Mouse (Mus musculus) neural tube, embryonic 12.5 days (tissue): ENCODE data around the gene Cacnb2. TPM values are rescaled to one million over a fixed set of nuclear protein-coding genes. Genes with fewer than 3 reads are reported as not detected.

Experiments
- ATAC-seq: fragments of 200-750 bp; cut with Nextera tagmentation; 2 replicates; pipeline ENCODE4 v1.8.0; 2017; ENCODE audit warnings: low read depth, mild to moderate bottlenecking, moderate TSS enrichment, moderate library complexity; ENCODE audit not compliant: low FRiP score
- H3K27ac ChIP-seq: fragments of 300-500 bp; sonication (generic); 2 replicates; pipeline ENCODE4 v1.5.1; 2016
- H3K27me3 ChIP-seq: fragments of 300-500 bp; sonication (generic); replicated peaks from 2 replicates; pipeline ENCODE4 v1.6.1; 2016; ENCODE audit warnings: mild to moderate bottlenecking
- H3K36me3 ChIP-seq: fragments of 300-500 bp; sonication (generic); 2 replicates; pipeline ENCODE4 v1.6.1; 2016; ENCODE audit warnings: mild to moderate bottlenecking
- H3K4me1 ChIP-seq: fragments of 300-500 bp; sonication (generic); 2 replicates; pipeline ENCODE4 v1.6.1; 2016
- H3K4me2 ChIP-seq: fragments of 300-500 bp; sonication (generic); replicated peaks from 2 replicates; pipeline ENCODE4 v1.6.1; 2016; ENCODE audit warnings: mild to moderate bottlenecking
- H3K4me3 ChIP-seq: fragments of 300-500 bp; sonication (generic); 2 replicates; pipeline ENCODE4 v1.5.1; 2016
- H3K9ac ChIP-seq: fragments of 300-500 bp; sonication (generic); 2 replicates; pipeline ENCODE4 v1.6.1; 2016; ENCODE audit warnings: mild to moderate bottlenecking
- H3K9me3 ChIP-seq: fragments of 300-500 bp; sonication (generic); 2 replicates; pipeline ENCODE4 v1.6.1; 2016; ENCODE audit warnings: mild to moderate bottlenecking
- WGBS: fragments of 180-500 bp; shearing (Covaris S2); methylation state at CpG from one replicate; pipeline ENCODE4 v1.1.7; 2016; 5-methylcytosine and 5-hydroxymethylcytosine counted together
- polyA plus RNA-seq: library from polyadenylated mRNA; unstranded; fragments of >200 nt; fragmentation: Nextera tagmentation; extraction: Ambion mirVana; gene quantifications from 2 replicates; pipeline ENCODE4 v1.2.1, GENCODE M21; 2016

Cacnb2 gene
- polyA plus RNA-seq, 1 experiment from 2014 or later: 1.7 TPM

GRCm38 (mm10) chr2:14740359-14740758 lies 137.5 kb downstream of the Cacnb2 start:
- ATAC-seq: peak; percentile 60; the same call in 1 of the 2 replicates
- no peak overlapping the region for H3K9ac ChIP-seq

GRCm38 (mm10) chr2:14744761-14745160 lies 141.9 kb downstream of the Cacnb2 start:
- no peak overlapping the region for H3K4me3 ChIP-seq
- no peak overlapping the region for H3K9ac ChIP-seq
- no peaks in the 10 kb centered on the region for H3K9me3 ChIP-seq
- no peaks in the 10 kb centered on the region for H3K27me3 ChIP-seq
- H3K27ac ChIP-seq: no peak overlapping the region
- WGBS: 94% methylated on average over 1 of the region's 1 CpGs
- no peaks in the 10 kb centered on the region; the same call in none of the 2 replicates for H3K4me1 ChIP-seq
- H3K36me3 ChIP-seq: no peaks in the 10 kb centered on the region
- no peak overlapping the region for H3K4me2 ChIP-seq
- no peak for ATAC-seq

More at GRCm38 (mm10) chr2:14740359-14740758, 137.5 kb downstream of the Cacnb2 start:
- 25% methylated on average over 7 of the region's 7 CpGs for WGBS
- Histone ChIP-seq H3K4me2 (peak overlapping the region; percentile 39), H3K9me3 (no peaks in the 10 kb centered on the region), H3K27me3 (no peaks in the 10 kb centered on the region), H3K4me3 (no peak overlapping the region), H3K36me3 (no peaks in the 10 kb centered on the region), H3K27ac (no peak overlapping the region), H3K4me1 (no peaks in the 10 kb centered on the region; the same call in none of the 2 replicates)

- no peaks in the 10 kb centered on the region for H3K27me3 ChIP-seq
- WGBS: 90% methylated on average over 4 of the region's 4 CpGs
- no peaks in the 10 kb centered on the region for H3K9me3 ChIP-seq
- no peak overlapping the region for H3K27ac ChIP-seq
- no peak overlapping the region for H3K4me2 ChIP-seq
- no peak overlapping the region for H3K9ac ChIP-seq
- no peak overlapping the region for H3K4me3 ChIP-seq
- no peak for ATAC-seq
- no peaks in the 10 kb centered on the region for H3K4me1 ChIP-seq
- no peaks in the 10 kb centered on the region for H3K36me3 ChIP-seq
Observed at GRCm38 (mm10) chr2:14762846-14763245, 160.0 kb downstream of the Cacnb2 start.

- no peak for ATAC-seq
- WGBS: 90% methylated on average over 6 of the region's 6 CpGs
- Histone ChIP-seq H3K9ac (no peak overlapping the region), H3K36me3 (no peaks in the 10 kb centered on the region), H3K4me1 (no peaks in the 10 kb centered on the region), H3K4me3 (no peak overlapping the region), H3K9me3 (no peaks in the 10 kb centered on the region), H3K27me3 (no peaks in the 10 kb centered on the region), H3K4me2 (no peak overlapping the region), H3K27ac (no peak overlapping the region)
Observed at GRCm38 (mm10) chr2:14763931-14764330, 161.0 kb downstream of the Cacnb2 start.

- no peak overlapping the region for H3K27ac ChIP-seq
Observed at GRCm38 (mm10) chr2:14769448-14769847, 166.6 kb downstream of the Cacnb2 start.

GRCm38 (mm10) chr2:14770635-14771034 lies 167.7 kb downstream of the Cacnb2 start:
- Histone ChIP-seq H3K4me2 (no peak overlapping the region), H3K4me1 (no peaks in the 10 kb centered on the region), H3K9me3 (no peaks in the 10 kb centered on the region), H3K27ac (no peak overlapping the region), H3K36me3 (no peaks in the 10 kb centered on the region), H3K4me3 (no peak overlapping the region), H3K9ac (no peak overlapping the region), H3K27me3 (no peaks in the 10 kb centered on the region)
- ATAC-seq: no peak
- WGBS: 86% methylated on average over 4 of the region's 4 CpGs

More at GRCm38 (mm10) chr2:14769448-14769847, 166.6 kb downstream of the Cacnb2 start:
- no peak overlapping the region for H3K4me3 ChIP-seq
- ATAC-seq: no peak
- no peaks in the 10 kb centered on the region for H3K36me3 ChIP-seq
- H3K4me1 ChIP-seq: no peaks in the 10 kb centered on the region
- no peaks in the 10 kb centered on the region for H3K9me3 ChIP-seq
- no peak overlapping the region for H3K4me2 ChIP-seq
- H3K9ac ChIP-seq: no peak overlapping the region
- 93% methylated on average over 1 of the region's 1 CpGs for WGBS
- H3K27me3 ChIP-seq: no peaks in the 10 kb centered on the region

- WGBS: 74% methylated on average over 1 of the region's 1 CpGs
Observed at GRCm38 (mm10) chr2:14774375-14774774, 171.5 kb downstream of the Cacnb2 start.

GRCm38 (mm10) chr2:14774857-14775495 lies 172.1 kb downstream of the Cacnb2 start:
- peak; percentile 65; the same call in 1 of the 2 replicates for ATAC-seq
- H3K27ac ChIP-seq: no peak overlapping the region
- no peaks in the 10 kb centered on the region for H3K4me1 ChIP-seq
- H3K9ac ChIP-seq: no peak overlapping the region
- WGBS: 69% methylated on average over 3 of the region's 3 CpGs
- H3K4me2 ChIP-seq: no peak overlapping the region
- no peaks in the 10 kb centered on the region for H3K9me3 ChIP-seq
- H3K27me3 ChIP-seq: no peaks in the 10 kb centered on the region
- no peak overlapping the region for H3K4me3 ChIP-seq
- no peaks in the 10 kb centered on the region for H3K36me3 ChIP-seq

More at GRCm38 (mm10) chr2:14774375-14774774, 171.5 kb downstream of the Cacnb2 start:
- H3K4me1 ChIP-seq: no peaks in the 10 kb centered on the region
- ATAC-seq: no peak
- no peak overlapping the region for H3K4me2 ChIP-seq
- H3K27me3 ChIP-seq: no peaks in the 10 kb centered on the region
- no peak overlapping the region for H3K9ac ChIP-seq
- H3K27ac ChIP-seq: no peak overlapping the region
- no peaks in the 10 kb centered on the region for H3K9me3 ChIP-seq
- H3K36me3 ChIP-seq: no peaks in the 10 kb centered on the region
- no peak overlapping the region for H3K4me3 ChIP-seq

- WGBS: 93% methylated on average over 2 of the region's 2 CpGs
- no peak overlapping the region for H3K4me2 ChIP-seq
- no peak overlapping the region for H3K4me3 ChIP-seq
- H3K27me3 ChIP-seq: no peaks in the 10 kb centered on the region
- ATAC-seq: no peak
- H3K4me1 ChIP-seq: no peaks in the 10 kb centered on the region
- no peak overlapping the region for H3K27ac ChIP-seq
- H3K36me3 ChIP-seq: no peaks in the 10 kb centered on the region
- no peaks in the 10 kb centered on the region for H3K9me3 ChIP-seq
- H3K9ac ChIP-seq: no peak overlapping the region
Observed at GRCm38 (mm10) chr2:14787983-14788382, 185.1 kb downstream of the Cacnb2 start.

- H3K4me1 ChIP-seq: no peaks in the 10 kb centered on the region
- no peak overlapping the region for H3K9ac ChIP-seq
- no peaks in the 10 kb centered on the region for H3K27me3 ChIP-seq
- peak; percentile 83 for ATAC-seq
- 39% methylated on average over 4 of the region's 4 CpGs for WGBS
- H3K36me3 ChIP-seq: no peaks in the 10 kb centered on the region
- H3K4me3 ChIP-seq: no peak overlapping the region
- no peak overlapping the region for H3K27ac ChIP-seq
- no peak overlapping the region for H3K4me2 ChIP-seq
- no peaks in the 10 kb centered on the region for H3K9me3 ChIP-seq
Observed at GRCm38 (mm10) chr2:14801446-14802046, 198.7 kb downstream of the Cacnb2 start.

- ATAC-seq: no peak
- H3K36me3 ChIP-seq: no peaks in the 10 kb centered on the region
- no peaks in the 10 kb centered on the region for H3K9me3 ChIP-seq
- no peaks in the 10 kb centered on the region for H3K27me3 ChIP-seq
- H3K9ac ChIP-seq: no peak overlapping the region
- peaks cover 7% of the 10 kb centered on the region for H3K4me1 ChIP-seq
- H3K4me3 ChIP-seq: no peak overlapping the region
- no peak overlapping the region for H3K27ac ChIP-seq
- WGBS: 46% methylated on average over 6 of the region's 6 CpGs
- H3K4me2 ChIP-seq: no peak overlapping the region
Observed at GRCm38 (mm10) chr2:14807650-14808347, 204.9 kb downstream of the Cacnb2 start.

- no peak for ATAC-seq
- no peaks in the 10 kb centered on the region for H3K4me1 ChIP-seq
- H3K4me2 ChIP-seq: no peak overlapping the region
- H3K4me3 ChIP-seq: no peak overlapping the region
- no peaks in the 10 kb centered on the region for H3K27me3 ChIP-seq
- H3K27ac ChIP-seq: no peak overlapping the region
- H3K9ac ChIP-seq: no peak overlapping the region
- no peaks in the 10 kb centered on the region for H3K36me3 ChIP-seq
- 0 out of 2 replicates have a peak, but pooled peaks cover 4% of the 10 kb centered on the region for H3K9me3 ChIP-seq
Observed at GRCm38 (mm10) chr2:14814977-14815376, 212.1 kb downstream of the Cacnb2 start.
